Mouse (Mus musculus) brain, adult 2 months (tissue): ENCODE measurements around the gene Axin1.
"Not testable (repeated sequence)": the region's sequence is repeated elsewhere in the genome, so short reads cannot be mapped to it uniquely, and the experiment has no call there.

Experiments used
- DNase-seq: peaks from one replicate; pipeline ENCODE4 v3.0.0; 2011; ENCODE audit warnings: low read depth, low spot score

Gene Axin1

DNA sequence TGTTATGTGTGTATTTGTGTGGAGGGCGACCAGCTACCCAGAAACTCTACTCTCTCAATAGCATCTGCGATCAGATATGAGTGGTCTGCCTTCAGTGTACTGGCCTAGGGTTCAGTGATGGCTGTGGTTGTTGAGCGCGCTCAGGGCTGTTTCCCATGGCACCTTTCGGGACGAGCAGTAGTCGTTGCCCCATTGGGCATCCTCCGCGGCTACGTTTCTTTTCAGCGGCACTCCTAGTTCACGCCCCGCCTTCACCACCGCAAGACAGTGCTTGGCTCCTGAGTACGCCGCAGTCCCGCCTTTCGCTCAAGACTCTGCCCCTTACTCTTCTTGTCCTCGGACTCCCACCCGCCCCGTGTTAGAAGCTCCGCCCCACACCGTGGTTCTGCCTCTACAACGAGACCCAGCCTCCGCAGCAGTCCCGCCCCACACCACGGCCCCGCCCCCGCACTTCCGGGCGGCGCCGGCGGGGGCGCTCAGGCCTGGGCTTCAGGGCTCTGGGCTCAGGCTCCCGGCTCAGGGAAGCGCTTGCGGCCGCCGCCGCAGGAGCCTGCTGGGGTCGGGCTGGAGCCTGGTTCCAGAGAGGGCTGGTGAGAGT is at the start of gene Axin1:
Gene Axin1, plus strand, starts transcription at position 450 of the 598 bp plus-strand sequence.
- DNase-seq, result peak; percentile 99

- peak; percentile 98 for DNase-seq
Measured at GRCm38 (mm10) chr17:26089905-26090632, 48.4 kb upstream of the Axin1 start, which contains the start of gene Decr2. Gene Decr2, minus strand, starts transcription at chr17:26090337.

DNA sequence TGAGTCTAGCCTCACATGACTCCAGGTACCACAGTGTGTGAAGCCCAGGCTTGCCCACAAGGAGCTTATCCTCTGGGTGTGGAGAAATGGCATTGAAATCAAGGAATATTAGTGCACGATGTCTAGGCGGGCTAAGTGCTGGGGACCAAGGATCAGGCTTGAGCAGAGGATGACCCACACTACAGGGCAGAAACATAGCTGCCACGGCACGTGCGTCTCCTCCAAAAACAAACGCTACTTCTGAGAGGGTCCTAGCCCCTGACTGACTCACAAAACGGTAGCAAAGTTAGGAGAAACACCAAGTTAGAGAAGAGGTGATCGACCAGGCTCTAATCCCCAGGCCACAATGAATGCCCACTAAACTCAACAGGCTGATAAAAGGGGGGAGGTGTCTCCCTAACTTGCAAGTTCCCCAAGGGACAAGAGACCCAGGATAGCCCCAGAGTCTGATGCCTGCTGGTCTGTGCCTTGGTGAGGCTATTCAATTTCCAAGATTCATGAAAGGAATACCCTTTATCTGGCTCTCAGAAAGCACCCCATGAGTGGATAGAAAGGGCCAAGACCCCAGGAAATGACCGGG is 43.9 kb upstream of the Axin1 start:
- DNase-seq, result no peak

DNA sequence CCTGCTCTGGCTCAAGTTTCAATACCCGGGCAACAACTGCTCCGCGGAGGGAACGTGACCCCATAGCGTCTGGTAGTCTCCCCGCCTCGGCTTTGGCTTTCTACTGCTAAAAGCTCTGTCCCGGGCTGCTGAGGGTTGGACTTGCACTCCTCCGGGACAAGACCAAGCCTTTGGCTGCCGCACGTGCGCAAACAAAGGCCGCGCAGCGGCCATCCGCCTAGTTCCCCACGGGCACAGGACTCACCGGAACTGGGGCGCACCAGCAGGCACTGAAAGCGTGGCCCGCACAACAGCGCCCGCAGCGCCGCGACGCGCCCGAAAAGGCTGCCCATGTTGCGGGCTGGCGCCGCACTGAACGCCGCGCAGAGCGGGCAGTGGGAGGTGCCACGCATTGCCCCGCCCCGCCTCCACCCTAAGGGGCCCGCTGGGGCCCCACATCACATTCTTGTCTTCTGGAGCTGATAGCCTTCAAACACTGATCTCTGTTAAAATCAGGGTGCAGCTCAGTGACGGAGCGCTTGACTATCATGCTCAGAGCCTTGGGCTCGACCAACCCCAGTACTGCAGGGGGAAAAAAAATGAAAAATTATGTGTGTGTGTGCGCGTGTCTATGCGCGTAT is 43.3 kb upstream of the Axin1 start, which contains the start of gene Nme4:
Gene Nme4, minus strand, starts transcription at position 482 of the 620 bp plus-strand sequence.
- peak; percentile 82 for DNase-seq

- DNase-seq, result no peak
Measured at GRCm38 (mm10) chr17:26098461-26098860, 40.0 kb upstream of the Axin1 start.

DNA sequence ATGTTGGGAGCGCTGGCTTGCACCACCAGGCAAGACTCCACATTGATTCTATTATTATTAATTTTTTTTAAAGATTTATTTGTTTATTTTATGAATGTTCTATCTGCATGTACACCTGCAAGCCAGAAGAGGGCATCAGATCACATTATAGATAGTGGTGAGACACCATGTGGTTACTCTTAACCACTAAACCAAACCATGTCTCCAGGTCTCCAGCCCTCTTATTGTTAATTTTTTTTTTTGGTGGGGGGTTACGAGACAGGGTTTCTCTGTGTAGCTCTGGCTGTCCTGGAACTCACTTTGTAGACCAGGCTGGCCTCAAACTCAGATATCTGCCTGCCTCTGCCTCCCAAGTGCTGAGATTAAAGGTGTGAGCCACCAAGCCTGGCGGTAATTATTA is 39.2 kb upstream of the Axin1 start:
- DNase-seq, result peak; percentile 54

GRCm38 (mm10) chr17:26100166-26100565 is 38.3 kb upstream of the Axin1 start:
- DNase-seq, result no peak

GRCm38 (mm10) chr17:26101478-26101877 is 37.0 kb upstream of the Axin1 start:
- peak; percentile 73 for DNase-seq

GRCm38 (mm10) chr17:26105619-26106018 is 32.9 kb upstream of the Axin1 start:
- no peak for DNase-seq

GRCm38 (mm10) chr17:26110156-26110555 is 28.3 kb upstream of the Axin1 start:
- DNase-seq, result no peak

- no peak for DNase-seq
Measured at GRCm38 (mm10) chr17:26111024-26111423, 27.5 kb upstream of the Axin1 start.

DNA sequence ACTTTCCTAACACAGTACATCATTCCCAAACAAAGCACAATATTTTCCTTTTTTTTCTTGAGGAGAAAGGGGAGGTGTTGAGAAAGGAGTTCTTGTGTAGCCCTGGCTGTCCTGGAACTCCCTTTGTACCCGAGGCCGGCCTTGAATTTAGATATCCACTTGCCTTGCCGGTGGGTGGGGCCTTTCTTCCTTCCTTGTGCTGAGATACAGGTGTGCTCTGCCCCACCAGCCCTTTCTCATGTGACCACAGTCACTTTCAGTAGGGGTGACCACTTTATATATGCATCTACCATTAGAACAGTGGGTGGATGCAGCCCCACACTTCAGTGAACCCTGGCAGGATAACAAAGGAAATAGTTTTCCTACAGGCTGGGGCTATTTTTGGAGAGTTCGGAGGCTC is 26.8 kb upstream of the Axin1 start:
- DNase-seq, result no peak

DNA sequence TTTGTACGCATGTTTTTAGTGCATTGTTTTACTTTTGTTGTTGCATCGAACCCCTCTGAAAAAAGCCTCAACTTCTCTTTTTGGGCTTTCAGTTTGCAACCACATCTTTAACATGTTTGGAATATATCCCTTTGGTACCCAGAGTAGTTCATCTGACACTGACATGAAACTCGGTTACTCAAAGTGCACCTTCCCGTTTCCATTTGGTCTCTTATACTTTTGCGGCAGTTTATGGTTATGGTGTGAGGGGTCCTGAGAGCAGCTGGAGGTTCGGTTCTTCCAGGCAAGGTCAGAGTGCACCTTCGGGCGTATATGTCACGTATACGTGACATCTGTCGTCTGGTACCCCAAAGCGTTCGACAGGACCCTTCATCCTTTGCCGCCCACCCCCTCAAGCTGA is 25.7 kb upstream of the Axin1 start:
- DNase-seq, result no peak

- DNase-seq, result peak; percentile 77
Measured at GRCm38 (mm10) chr17:26113181-26113948, 25.1 kb upstream of the Axin1 start, which contains the start of gene Tmem8. Gene Tmem8, plus strand, starts transcription at chr17:26113299.

- no peak for DNase-seq
Measured at GRCm38 (mm10) chr17:26114061-26114460, 24.4 kb upstream of the Axin1 start.

DNA sequence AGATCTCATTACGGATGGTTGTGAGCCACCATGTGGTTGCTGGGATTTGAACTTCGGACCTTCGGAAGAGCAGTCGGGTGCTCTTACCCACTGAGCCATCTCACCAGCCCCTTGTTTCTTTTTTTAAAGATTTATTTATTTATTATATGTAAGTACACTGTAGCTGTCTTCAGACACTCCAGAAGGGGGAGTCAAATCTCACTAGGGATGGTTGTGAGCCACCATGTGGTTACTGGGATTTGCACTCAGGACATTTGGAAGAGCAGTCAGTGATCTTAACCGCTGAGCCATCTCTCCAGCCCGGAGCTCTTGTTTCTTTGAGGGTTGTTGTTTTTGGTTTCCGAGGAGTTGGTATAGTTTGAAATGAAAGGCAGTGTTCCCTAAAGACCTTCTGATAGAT is 24.0 kb upstream of the Axin1 start:
- DNase-seq, result not testable (repeated sequence)

- DNase-seq, result no peak
Measured at GRCm38 (mm10) chr17:26115205-26115898, 23.1 kb upstream of the Axin1 start.

DNA sequence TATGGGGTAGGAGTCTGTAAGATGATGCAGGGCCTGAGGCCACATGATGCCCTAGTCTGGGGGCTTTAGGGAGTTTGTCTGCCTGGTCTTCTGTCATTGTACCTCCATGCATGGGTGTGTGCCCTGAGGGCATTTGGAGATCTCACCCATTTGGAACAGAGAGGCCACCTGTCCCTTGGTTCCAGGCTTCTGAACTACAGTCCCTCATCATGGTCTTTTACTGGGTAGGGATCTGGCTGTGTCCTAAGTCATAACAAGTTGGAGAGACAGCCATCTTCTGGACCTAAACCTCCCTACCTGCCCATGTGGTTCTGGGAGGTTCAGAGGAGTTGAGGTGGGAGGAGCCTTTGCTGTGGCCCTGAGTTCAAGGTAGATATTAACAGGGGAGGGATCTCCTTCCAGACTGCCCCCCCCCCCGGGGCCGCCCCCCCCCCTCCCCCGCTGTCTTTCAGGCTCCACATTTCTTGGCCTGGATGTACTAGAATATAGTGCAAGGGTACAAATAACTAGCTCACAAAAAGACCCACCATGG is 22.5 kb upstream of the Axin1 start:
- no peak for DNase-seq

DNA sequence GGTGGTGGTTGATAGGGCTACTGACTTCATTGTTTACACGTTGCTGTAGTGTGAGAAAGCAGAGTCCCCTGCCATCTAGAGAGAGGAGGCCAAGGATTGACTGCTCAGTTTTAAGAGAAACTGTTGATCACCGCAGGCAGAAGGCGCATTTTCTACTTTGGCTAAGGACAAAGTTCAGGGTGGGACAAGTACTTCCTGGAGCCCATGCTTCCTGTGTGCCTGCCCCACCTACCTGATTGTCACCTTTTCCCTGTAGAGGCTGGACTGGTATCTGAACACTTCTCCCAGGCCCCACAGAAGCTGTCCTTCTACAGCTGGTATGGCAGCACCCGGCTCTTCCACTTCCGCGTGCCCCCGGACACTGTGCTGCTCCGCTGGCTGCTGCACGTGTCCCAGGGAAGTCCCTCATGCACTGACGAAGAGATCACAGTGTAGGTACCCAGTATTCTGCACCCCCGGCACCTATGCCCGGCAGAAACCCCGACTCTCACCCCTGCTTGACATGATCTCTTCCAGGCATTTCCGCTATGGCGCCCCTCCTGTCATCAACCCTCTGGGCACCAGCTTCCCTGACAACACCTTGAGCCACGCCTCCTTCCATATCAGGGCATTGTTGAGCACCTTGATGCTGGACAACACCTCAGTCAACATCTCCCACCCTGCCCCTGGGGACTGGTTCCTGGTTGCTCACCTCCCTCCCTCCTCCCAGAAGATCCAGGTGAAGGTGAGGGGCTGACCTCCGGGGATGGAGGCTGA is 21.8 kb upstream of the Axin1 start:
- no peak for DNase-seq
